Mouse (Mus musculus) midbrain, postnatal 0 days (tissue): ENCODE measurements at regions not wholly inside any gene's neighbourhood (a gene's known extent, or its start where the extent isn't known, plus 50 kb on each side); places are given as distances from the start of the nearest gene placed in this dataset.

Experiments used
- ATAC-seq: fragments of 200-750 bp; cut with Nextera tagmentation; 2 replicates; pipeline ENCODE4 v1.8.0; 2017; ENCODE audit warnings: moderate number of reproducible peaks, mild to moderate bottlenecking, moderate TSS enrichment, moderate library complexity; ENCODE audit not compliant: low FRiP score
- DNase-seq: peaks from one replicate; pipeline ENCODE4 v3.0.0-alpha.2; 2015; ENCODE audit warnings: low spot score
- H3K27ac ChIP-seq: fragments of 300-500 bp; sonication (generic); 2 replicates; pipeline ENCODE4 v1.5.1; 2014; ENCODE audit warnings: low read depth, mild to moderate bottlenecking, low read length, mixed read lengths
- H3K27me3 ChIP-seq: fragments of 300-500 bp; sonication (generic); 2 replicates; pipeline ENCODE4 v1.6.1; 2014; ENCODE audit warnings: low read length, control low read depth, mixed read lengths; ENCODE audit not compliant: insufficient read depth
- H3K36me3 ChIP-seq: fragments of 300-500 bp; sonication (generic); 2 replicates; pipeline ENCODE4 v1.6.1; 2014; ENCODE audit warnings: low read length, control low read depth, mixed read lengths; ENCODE audit not compliant: insufficient read depth
- H3K4me1 ChIP-seq: fragments of 300-500 bp; sonication (generic); 2 replicates; pipeline ENCODE4 v1.6.1; 2014; ENCODE audit warnings: mild to moderate bottlenecking, control low read depth, antibody characterized with exemption, low read length, mixed read lengths; ENCODE audit not compliant: insufficient read depth
- H3K4me2 ChIP-seq: fragments of 300-500 bp; sonication (generic); 2 replicates; pipeline ENCODE4 v1.6.1; 2014; ENCODE audit warnings: low read depth, mild to moderate bottlenecking, low read length, mixed read lengths; ENCODE audit not compliant: poor library complexity, severe bottlenecking
- H3K4me3 ChIP-seq: fragments of 300-500 bp; sonication (generic); 2 replicates; pipeline ENCODE4 v1.5.1; 2014; ENCODE audit warnings: low read depth, mild to moderate bottlenecking, low read length, moderate library complexity
- H3K9ac ChIP-seq: fragments of 300-500 bp; sonication (generic); replicated peaks from 2 replicates; pipeline ENCODE4 v1.6.1; 2014; ENCODE audit warnings: mild to moderate bottlenecking, low read length, moderate library complexity, mixed read lengths; ENCODE audit not compliant: poor library complexity, severe bottlenecking
- H3K9me3 ChIP-seq: fragments of 300-500 bp; sonication (generic); 2 replicates; pipeline ENCODE4 v1.6.1; 2016; ENCODE audit warnings: low read length, control low read depth
- CTCF ChIP-seq: IDR thresholded peaks from 2 replicates; pipeline ENCODE4 v1.5.1; 2016; ENCODE audit warnings: antibody characterized with exemption, mild to moderate bottlenecking
- WGBS: fragments of 180-500 bp; shearing (Covaris S2); extraction: QIAGEN DNeasy Blood & Tissue Kit; methylation state at CpG from one replicate; pipeline ENCODE4 v1.1.7; 2014; 5-methylcytosine and 5-hydroxymethylcytosine counted together

DNA sequence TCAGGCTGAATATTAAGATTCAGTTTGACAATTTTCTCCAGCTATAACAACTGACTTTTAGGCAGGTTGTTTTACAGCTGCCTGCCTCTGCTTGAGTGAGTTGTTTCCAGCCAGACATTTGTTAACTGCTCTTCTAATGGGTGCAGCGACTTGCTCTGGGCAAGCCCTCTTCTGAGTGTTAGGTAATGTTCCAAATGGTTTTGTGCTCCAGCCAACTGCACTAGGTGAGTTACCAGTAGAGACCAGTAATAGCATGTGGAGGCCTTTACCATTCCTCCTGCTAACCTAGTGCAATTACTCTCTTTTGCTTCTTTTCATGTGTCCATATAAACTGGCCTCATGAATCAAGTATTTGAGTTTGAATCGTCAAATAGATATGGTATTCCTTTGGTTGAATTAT, 1407.9 kb downstream of the Slc22a22 start:
- DNase-seq: no peak
- Histone ChIP-seq H3K36me3 (no peaks in the 10 kb centered on the region), H3K27ac (no peak overlapping the region), H3K9me3 (no peaks in the 10 kb centered on the region), H3K4me3 (no peak overlapping the region), H3K27me3 (no peaks in the 10 kb centered on the region), H3K4me2 (no peak overlapping the region), H3K9ac (no peak overlapping the region), H3K4me1 (no peaks in the 10 kb centered on the region)
- WGBS: 89% methylated on average over 2 of the region's 2 CpGs
- no peak for ATAC-seq
- TF ChIP-seq CTCF: no peak

- Histone ChIP-seq H3K27me3 (no peaks in the 10 kb centered on the region), H3K9ac (no peak overlapping the region), H3K4me1 (no peaks in the 10 kb centered on the region), H3K4me2 (no peak overlapping the region), H3K9me3 (no peaks in the 10 kb centered on the region), H3K4me3 (no peak overlapping the region), H3K27ac (no peak overlapping the region), H3K36me3 (no peaks in the 10 kb centered on the region)
- DNase-seq: no peak
- ATAC-seq: no peak
- WGBS: 87% methylated on average over 3 of the region's 3 CpGs
- TF ChIP-seq CTCF: no peak
Measured at GRCm38 (mm10) chr15:56067214-56067613, 1410.2 kb downstream of the Slc22a22 start.

DNA sequence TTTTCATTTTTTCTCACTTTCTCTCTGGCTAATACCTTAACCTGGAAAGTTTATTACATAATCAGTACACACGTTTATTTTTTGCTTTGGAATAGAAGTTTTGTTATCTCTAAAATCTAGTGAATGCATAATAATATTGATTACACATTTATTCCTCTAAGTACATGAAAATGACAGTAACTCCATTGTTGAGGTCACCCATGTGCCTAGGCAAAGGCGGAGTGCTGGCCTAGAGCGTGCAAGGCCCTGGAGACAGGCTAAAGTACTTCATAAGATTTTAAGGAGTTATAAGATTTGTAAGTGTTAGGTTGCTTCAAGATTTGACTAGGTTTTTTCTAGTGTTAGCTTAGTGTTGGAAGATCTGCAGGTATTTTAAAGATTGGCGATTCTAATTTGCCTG, 1410.9 kb downstream of the Slc22a22 start:
- H3K27me3 ChIP-seq: no peaks in the 10 kb centered on the region
- no peak for TF ChIP-seq CTCF
- DNase-seq: no peak
- H3K9ac ChIP-seq: no peak overlapping the region
- 78% methylated on average over 4 of the region's 4 CpGs for WGBS
- no peak overlapping the region for H3K27ac ChIP-seq
- H3K36me3 ChIP-seq: no peaks in the 10 kb centered on the region
- no peak overlapping the region for H3K4me3 ChIP-seq
- H3K9me3 ChIP-seq: no peaks in the 10 kb centered on the region
- no peak for ATAC-seq
- H3K4me1 ChIP-seq: no peaks in the 10 kb centered on the region
- H3K4me2 ChIP-seq: no peak overlapping the region

DNA sequence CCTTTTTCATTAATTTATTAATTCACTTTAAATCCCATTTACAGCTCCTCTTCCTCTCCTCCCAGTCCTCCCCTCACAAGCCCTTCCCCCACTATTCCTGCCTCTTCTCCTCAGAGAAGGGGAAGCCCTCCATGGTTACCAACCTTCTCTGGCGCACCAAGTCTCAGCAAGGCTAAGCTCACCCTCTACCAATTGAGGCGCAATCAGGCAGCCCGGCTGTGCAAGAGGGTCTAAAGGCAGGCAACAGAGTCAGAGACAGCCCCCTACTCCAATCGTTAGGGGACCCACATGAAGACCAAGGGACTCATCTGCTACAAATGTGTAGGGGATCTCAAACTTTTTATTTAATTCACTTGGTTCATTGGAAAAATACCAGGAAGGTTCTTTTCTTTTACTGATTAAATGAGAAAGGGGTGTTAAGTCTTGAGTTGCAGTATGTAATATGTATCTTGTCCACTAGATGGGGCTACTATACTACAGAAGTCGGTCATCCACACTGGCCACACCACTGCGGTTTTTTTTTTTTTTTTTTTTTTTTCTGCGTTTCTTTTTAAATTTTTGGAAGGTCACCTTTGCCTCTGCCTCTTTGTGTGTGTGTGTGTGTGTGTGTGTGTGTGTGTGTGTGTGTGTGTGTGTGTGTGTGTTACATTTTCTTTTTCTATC, 1411.4 kb downstream of the Slc22a22 start:
- Histone ChIP-seq H3K4me2 (no peak overlapping the region), H3K4me3 (no peak overlapping the region), H3K9me3 (no peaks in the 10 kb centered on the region), H3K27ac (no peak overlapping the region), H3K4me1 (no peaks in the 10 kb centered on the region), H3K27me3 (no peaks in the 10 kb centered on the region), H3K9ac (no peak overlapping the region), H3K36me3 (no peaks in the 10 kb centered on the region)
- 36% methylated on average over 7 of the region's 7 CpGs for WGBS
- peak; percentile 80 for TF ChIP-seq CTCF
- ATAC-seq: peak; percentile 76
- DNase-seq: peak; percentile 85

DNA sequence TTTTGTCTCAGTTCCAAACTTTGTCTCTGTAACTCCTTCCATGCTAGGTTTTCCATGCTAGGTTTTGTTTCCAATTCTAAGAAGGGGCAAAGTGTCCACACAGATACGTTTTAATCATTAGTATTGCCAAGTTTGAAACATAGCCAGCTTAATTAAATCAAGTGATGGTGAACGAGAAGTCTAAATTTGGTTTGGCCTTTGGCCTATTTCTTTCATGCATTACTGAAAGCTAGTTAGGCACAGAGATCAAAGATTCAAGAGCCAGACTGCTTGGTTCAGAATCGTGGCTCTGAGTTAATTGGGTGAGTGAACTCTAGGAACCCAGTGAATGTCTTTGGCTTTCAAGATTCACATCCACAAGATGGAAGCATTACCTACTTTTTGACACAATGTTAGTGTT, 1414.8 kb downstream of the Slc22a22 start:
- no peak overlapping the region for H3K27ac ChIP-seq
- ATAC-seq (no peak), DNase-seq (no peak)
- H3K9me3 ChIP-seq: no peaks in the 10 kb centered on the region
- no peaks in the 10 kb centered on the region for H3K4me1 ChIP-seq
- H3K27me3 ChIP-seq: no peaks in the 10 kb centered on the region
- no peak overlapping the region for H3K4me3 ChIP-seq
- H3K36me3 ChIP-seq: no peaks in the 10 kb centered on the region
- H3K9ac ChIP-seq: no peak overlapping the region
- 65% methylated on average over 3 of the region's 3 CpGs for WGBS
- no peak overlapping the region for H3K4me2 ChIP-seq
- TF ChIP-seq CTCF: no peak

- H3K27ac ChIP-seq: no peak overlapping the region
- no peaks in the 10 kb centered on the region for H3K36me3 ChIP-seq
- H3K9me3 ChIP-seq: no peaks in the 10 kb centered on the region
- 70% methylated on average over 4 of the region's 4 CpGs for WGBS
- no peaks in the 10 kb centered on the region for H3K27me3 ChIP-seq
- no peak overlapping the region for H3K4me3 ChIP-seq
- no peaks in the 10 kb centered on the region for H3K4me1 ChIP-seq
- H3K9ac ChIP-seq: no peak overlapping the region
- no peak for TF ChIP-seq CTCF
- H3K4me2 ChIP-seq: no peak overlapping the region
- no peak for DNase-seq
- no peak for ATAC-seq
Measured at GRCm38 (mm10) chr15:56061326-56061725, 1416.1 kb downstream of the Slc22a22 start.
